Mouse (Mus musculus) large intestine, adult 2 months (tissue): ENCODE data around the gene Mrpl1. TPM values are rescaled to one million over a fixed set of nuclear protein-coding genes. Genes with fewer than 3 reads are reported as not detected.

ENCODE experiments used
- DNase-seq: peaks from one replicate; pipeline ENCODE4 v3.0.0-alpha.2; 2012; ENCODE audit warnings: low read depth, low spot score
- WGBS: fragments of 180-500 bp; shearing (Covaris S2); methylation state at CpG from one replicate; pipeline ENCODE4 v1.1.7; 2018; 5-methylcytosine and 5-hydroxymethylcytosine counted together
- polyA plus RNA-seq: library from polyadenylated mRNA; depleted of rRNA; stranded (reverse); fragments of >200 nt; gene quantifications from 2 replicates; pipeline ENCODE4 v1.2.3, GENCODE M21; 2012

Mrpl1 gene
- polyA plus RNA-seq, 1 experiment, result 3.1 TPM

DNA sequence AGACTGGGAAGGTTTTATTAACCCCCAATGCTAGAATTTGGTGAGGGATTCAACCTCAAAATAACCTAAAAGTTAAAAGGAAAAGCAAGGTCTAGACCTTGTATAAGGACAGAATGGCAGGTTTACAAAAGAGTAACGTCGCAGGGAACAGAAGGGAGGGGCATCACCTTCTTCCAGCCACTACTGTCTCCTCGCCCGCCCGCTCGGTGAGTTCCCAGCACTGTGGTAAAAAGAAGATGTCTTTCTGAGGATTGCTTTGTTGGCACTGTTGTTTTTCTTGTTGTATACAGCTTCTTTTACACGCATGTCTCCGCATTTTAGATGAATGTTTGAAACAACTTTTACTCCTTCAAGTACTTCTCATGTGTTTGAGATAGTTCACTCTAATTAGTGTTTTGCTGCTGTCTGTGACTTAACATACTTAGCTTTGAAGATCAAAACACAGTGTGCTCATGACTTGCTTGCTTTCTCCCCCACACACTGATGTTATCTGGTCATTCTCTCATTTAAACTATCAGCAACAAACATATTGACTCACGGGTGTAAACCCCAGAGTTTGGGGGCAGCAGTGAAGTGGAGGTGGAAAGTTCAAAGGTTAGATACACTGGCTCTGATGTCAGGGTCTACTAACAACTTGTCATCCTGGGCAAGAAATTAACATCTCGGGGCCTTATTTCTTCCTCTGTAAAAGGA lies 7.7 kb upstream of the Mrpl1 start:
- 52% methylated on average over 10 of the region's 10 CpGs for WGBS
- DNase-seq, result no peak

DNA sequence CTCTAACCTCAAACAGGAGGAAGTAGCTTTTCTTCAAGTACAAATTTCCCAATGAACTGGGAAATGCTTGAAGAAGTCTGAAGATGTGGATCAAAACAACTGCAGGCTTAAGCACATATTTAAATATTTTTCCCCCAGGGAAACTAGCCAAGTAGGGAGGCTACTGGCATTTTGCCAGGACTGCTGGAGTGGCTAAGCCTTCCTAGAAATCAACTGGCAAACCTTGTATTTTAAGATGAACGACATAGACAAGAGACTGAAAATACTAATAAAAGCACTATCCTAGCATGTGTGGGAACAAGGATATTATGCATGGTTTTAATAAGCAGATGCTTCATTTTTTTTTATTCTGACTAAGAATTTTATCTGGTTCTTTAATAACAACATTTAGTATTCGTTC lies 2.4 kb upstream of the Mrpl1 start:
- no peak for DNase-seq
- WGBS, result 24% methylated on average over 2 of the region's 2 CpGs

DNA sequence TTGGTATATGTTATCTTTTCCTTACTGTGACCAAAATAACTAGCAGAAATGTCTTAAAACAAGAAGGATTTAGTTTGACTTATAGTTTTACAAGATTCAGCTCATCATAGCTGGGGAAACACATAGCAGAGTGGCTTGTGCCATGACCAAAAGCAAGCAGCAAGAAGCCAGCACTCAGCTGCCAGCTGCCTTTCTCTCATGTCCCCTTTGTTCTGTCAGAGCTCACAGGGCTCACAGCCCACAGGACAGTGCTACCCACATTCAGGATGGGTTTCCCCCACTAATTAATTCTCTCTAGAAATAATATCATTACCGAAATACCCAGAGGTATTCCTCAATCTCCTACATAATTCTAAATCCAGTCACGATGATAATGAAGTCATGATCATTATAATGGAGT lies 1.8 kb upstream of the Mrpl1 start:
- no peak for DNase-seq
- 93% methylated on average over 2 of the region's 2 CpGs for WGBS

GRCm38 (mm10) chr5:96208543-96208942 lies 750 bp upstream of the Mrpl1 start:
- DNase-seq, result no peak
- 40% methylated on average over 4 of the region's 4 CpGs for whole genome bisulfite sequencing

GRCm38 (mm10) chr5:96209916-96210583 lies 757 bp downstream of the Mrpl1 start:
- under 1% methylated on average over 35 of the region's 35 CpGs for WGBS
- DNase-seq, result peak; percentile 78

GRCm38 (mm10) chr5:96218648-96219047 lies 9.4 kb downstream of the Mrpl1 start:
- WGBS, result 83% methylated on average over 3 of the region's 3 CpGs
- no peak for DNase-seq

DNA sequence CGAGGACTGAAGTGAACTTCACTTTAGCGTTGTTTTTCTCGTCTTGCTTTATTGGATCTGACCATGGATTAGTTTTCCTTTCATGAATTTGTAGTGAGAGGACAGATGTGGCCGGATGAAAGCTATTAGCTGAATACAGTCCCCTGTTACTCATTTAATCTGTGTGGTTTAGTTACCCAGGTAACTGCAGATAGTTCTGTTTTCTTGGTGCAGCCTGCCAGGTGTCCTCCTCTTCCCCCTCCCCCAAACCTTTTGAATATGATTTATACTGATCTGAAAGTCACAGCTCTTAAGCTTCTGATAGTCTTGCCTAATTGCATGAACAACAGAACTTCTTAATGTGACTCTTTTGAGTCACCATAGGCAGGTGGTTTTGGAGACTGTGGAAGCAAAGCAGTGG lies 10.2 kb downstream of the Mrpl1 start:
- no peak for DNase-seq
- WGBS, result 70% methylated on average over 4 of the region's 4 CpGs

DNA sequence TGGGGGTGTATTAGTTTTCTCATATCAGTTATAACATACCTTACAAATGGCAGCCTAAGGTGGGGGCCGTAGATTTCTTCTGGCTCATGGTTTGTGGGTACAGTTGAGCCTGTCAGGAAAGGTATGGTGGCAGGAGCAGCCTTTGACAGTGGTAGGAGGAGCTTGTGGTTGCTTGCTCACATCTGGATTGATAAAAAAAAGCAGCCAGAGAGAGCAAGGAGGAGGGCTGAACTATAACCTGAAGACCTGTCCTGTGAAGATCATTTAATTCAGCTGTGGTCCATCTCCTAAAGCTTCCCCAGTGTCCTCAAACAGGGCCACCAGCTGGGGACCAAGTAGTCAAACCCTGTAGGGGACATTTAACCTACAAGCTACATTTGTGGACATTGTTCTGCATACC lies 12.0 kb downstream of the Mrpl1 start:
- no peak for DNase-seq
- WGBS, result 85% methylated on average over 1 of the region's 1 CpGs

GRCm38 (mm10) chr5:96221812-96222585 lies 12.7 kb downstream of the Mrpl1 start:
- DNase-seq, result peak; percentile 31
- WGBS, result 14% methylated on average over 5 of the region's 5 CpGs

- 95% methylated on average over 3 of the region's 3 CpGs for WGBS
- no peak for DNase-seq
These were observed 13.7 kb downstream of the Mrpl1 start for GRCm38 (mm10) chr5:96222964-96223363.

DNA sequence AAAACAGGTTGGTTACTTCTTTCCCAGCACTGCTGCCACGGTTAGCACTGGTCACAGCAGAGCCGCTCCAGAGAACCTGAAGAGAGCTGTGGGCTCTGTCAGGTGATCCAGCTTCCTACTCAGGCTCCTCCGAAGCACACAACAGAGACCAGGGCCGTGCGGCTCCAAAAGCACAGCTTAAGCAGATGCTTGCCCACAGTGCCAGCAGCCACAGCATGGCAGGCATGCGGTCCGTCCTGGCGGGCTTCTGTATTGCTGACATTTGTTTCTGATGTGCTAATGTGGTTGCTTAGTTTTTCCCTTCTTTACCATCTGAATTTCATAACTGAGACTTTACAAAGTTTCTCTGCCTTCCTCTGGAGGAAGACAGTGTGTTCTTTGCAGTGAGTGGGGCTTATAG lies 17.2 kb downstream of the Mrpl1 start:
- DNase-seq, result no peak
- 93% methylated on average over 8 of the region's 8 CpGs for WGBS

DNA sequence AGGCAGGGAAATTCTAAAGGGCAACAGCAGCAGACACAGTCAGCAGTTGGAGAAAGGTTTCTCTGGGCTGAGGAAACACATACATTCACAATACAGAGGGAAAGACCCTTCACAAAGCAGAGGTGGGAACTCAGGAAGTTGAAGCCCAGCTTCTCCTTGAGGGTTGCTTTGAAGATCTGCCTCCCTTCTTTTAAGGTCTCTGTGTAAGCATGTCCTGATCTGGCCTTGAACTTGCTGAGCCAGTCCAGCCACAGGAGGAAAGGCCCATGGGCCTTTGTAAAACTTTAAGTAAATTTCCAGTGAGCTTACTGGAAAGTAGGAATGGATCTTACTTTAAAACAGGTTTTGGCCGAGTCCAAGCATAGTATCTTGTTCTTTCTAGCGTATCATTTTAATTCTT lies 19.7 kb downstream of the Mrpl1 start:
- 99% methylated on average over 2 of the region's 2 CpGs for WGBS
- DNase-seq, result no peak

GRCm38 (mm10) chr5:96238797-96239196 lies 29.5 kb downstream of the Mrpl1 start:
- WGBS, result 88% methylated on average over 5 of the region's 5 CpGs
- DNase-seq, result no peak

- DNase-seq, result no peak
- WGBS, result 81% methylated on average over 1 of the region's 1 CpGs
These were observed 31.6 kb downstream of the Mrpl1 start for GRCm38 (mm10) chr5:96240856-96241255.

GRCm38 (mm10) chr5:96244511-96244910 lies 35.2 kb downstream of the Mrpl1 start:
- 75% methylated on average over 1 of the region's 1 CpGs for WGBS
- no peak for DNase-seq

DNA sequence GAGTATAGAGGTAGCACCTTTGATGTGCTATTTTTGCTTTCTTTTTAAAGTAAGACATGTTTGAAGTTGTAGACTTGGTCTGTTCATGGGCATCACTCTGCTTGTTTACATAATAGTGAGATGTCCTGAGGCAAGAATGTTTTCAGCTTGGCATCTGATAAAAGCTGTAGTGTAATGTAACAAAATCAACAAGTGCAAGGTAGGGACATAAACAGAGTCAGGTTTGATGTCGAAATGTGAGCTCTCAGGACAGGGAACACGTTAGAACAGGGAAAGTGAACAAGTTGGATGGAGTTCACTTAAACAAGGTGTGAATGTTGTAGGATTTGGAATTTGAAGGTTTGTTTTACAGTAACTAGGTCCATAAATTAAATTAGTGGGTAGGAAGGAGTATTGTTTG lies 44.7 kb downstream of the Mrpl1 start:
- DNase-seq, result no peak
- WGBS, result 77% methylated on average over 2 of the region's 2 CpGs

GRCm38 (mm10) chr5:96255166-96255565 lies 45.9 kb downstream of the Mrpl1 start:
- DNase-seq, result no peak
- 96% methylated on average over 3 of the region's 3 CpGs for WGBS

DNA sequence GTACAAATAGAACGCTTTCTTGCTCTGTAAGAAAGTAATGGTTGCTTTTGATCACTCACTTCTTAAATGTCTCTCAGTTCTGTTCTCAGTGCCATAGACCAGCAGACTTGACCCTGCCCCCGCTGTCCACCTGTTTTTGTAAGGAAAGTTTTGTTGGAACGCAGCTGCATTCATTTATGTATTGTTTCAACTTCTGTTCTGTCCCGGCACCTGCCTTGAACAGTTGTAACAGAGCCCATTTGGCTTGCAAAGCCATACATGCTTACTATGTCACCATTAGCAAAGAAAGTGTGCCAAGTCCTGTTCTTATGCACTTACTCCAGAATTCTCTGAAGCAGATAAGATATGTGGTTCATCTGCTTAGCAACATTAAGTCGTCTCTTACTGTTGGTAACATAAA lies 48.9 kb downstream of the Mrpl1 start:
- 91% methylated on average over 5 of the region's 5 CpGs for WGBS

DNA sequence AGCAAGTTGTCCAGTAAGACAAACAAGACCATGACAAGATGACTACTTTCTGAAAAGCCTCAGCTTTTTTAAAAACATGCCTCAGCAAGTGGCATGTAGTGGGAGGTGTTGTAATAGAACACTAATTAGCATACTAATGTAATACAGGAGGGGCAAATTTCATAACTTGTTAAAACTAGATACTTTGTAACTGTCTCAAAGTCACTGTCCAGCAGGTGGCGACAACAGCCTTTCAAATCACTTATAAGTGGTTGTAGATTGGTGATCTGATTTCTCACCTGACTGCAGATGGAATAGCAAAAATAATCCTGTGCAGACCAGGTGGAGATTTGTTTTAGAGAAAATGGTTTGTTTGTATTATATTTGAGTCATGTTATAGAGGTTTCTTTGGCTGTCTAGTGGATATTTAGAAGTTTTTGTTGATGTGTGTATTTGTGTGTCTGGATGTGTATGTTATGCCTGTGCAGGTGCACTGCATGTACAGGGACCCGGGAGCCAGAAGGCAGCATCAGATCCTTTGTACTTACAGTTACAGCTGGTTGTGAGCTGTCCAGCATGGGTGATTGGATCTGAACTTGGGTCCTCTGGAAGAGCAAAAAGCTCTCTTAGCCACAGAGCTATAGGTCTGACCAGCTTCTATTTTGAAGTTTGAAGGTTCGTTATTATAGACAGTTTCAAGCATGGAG lies 57.9 kb downstream of the Mrpl1 start:
- DNase-seq, result peak; percentile 36
- 63% methylated on average over 3 of the region's 3 CpGs for WGBS

More for the DNA sequence above, 48.9 kb downstream of the Mrpl1 start:
- no peak for DNase-seq

DNA sequence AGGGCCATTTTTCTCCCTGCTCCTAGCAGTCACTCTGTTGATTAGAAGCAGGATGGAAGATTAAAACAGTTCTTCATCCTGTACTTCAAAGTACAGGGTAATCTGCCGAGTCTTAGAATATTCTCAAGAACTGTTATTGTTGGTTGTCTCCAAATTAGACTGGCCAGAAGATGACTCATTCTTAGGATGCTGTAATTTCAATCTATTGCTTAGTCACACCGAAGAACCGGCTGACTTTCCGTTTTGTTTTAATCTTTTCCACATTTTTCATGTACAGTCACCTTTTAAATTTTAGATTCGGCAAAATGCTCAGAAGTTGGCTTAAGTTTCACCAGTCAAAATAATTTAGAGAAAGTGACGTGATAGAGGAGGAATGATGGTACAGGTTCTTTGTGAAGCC lies 61.8 kb downstream of the Mrpl1 start:
- WGBS, result 77% methylated on average over 6 of the region's 6 CpGs
- no peak for DNase-seq
